Comparison of ENCODE assay signal across 7 mouse cellular contexts in genomic region chr19:29805917-29806785, GRCm38 (mm10). TPM values are rescaled to one million over a fixed set of nuclear protein-coding genes. Genes with fewer than 3 reads are reported as not detected.
DNase-seq lines count a peak whose midpoint lies in the region; ATAC-seq lines count a peak whose summit lies in the region.

TSS of gene 9930021J03Rik (minus strand) at chr19:29805989.

- under 1% methylated on average over 47 of the region's 95 CpGs for WGBS in intestine, embryonic 15.5 days
- under 1% methylated on average over 68 of the region's 95 CpGs for WGBS in midbrain, embryonic 10.5 days

- intact Hi-C loops in gastrocnemius, postnatal 36 days (cut with DNase I), result no loop called here
- intact Hi-C loops in left cerebral cortex, postnatal 25 days (cut with DNase I), result loop anchor here (2.0 kb wide), 1 partner anchor 225 kb away; the partner anchor contains the start of gene Uhrf2

- ATAC-seq in intestine, embryonic 15.5 days, result peak; percentile 93

- H3K4me1 ChIP-seq in intestine, embryonic 15.5 days (replicated peaks), result 0 out of 2 replicates have a peak, but pooled peaks cover 3% of the 10 kb centered on the region
- peaks cover 33% of the 10 kb centered on the region for H3K4me1 ChIP-seq in midbrain, embryonic 10.5 days

- peak; percentile 99 for DNase-seq in adrenal gland, adult 2 months
- peak; percentile 99 for DNase-seq in embryo, embryonic 11.5 days (ENCODE audit: low read depth, low spot score)
- peak; percentile 96 to 98 for DNase-seq in gastrocnemius, postnatal 36 days
- peak; percentile 95 to 99 for DNase-seq in left cerebral cortex, postnatal 25 days (ENCODE audit: low spot score in 2 of 2)
- DNase-seq in midbrain, embryonic 10.5 days (ENCODE audit: low spot score), result peak; percentile 100
- peak; percentile 99 for DNase-seq in right cerebral cortex, postnatal 4 days

- H3K27me3 ChIP-seq in intestine, embryonic 15.5 days (replicated peaks), result no peaks in the 10 kb centered on the region
- no peaks in the 10 kb centered on the region for H3K27me3 ChIP-seq in midbrain, embryonic 10.5 days (ENCODE audit: low read depth, poor library complexity, severe bottlenecking)

- H3K27ac ChIP-seq in intestine, embryonic 15.5 days, result peak within 1 kb of the TSS; percentile 91
- peak within 1 kb of the TSS; percentile 97 for H3K27ac ChIP-seq in midbrain, embryonic 10.5 days (replicated peaks)

- H3K9me3 ChIP-seq in intestine, embryonic 15.5 days, result no peaks in the 10 kb centered on the region
- no peaks in the 10 kb centered on the region for H3K9me3 ChIP-seq in midbrain, embryonic 10.5 days (replicated peaks)

- H3K4me2 ChIP-seq in intestine, embryonic 15.5 days (replicated peaks), result peak within 1 kb of the TSS; percentile 86

- H3K9ac ChIP-seq in intestine, embryonic 15.5 days, result peak within 1 kb of the TSS; percentile 85

- peak within 1 kb of the TSS; percentile 91 for H3K4me3 ChIP-seq in intestine, embryonic 15.5 days (replicated peaks)
- peak within 1 kb of the TSS; percentile 93 for H3K4me3 ChIP-seq in midbrain, embryonic 10.5 days

- H3K36me3 ChIP-seq in intestine, embryonic 15.5 days, result peaks cover 12% of the 10 kb centered on the region; the same call in 1 of the 2 replicates
- H3K36me3 ChIP-seq in midbrain, embryonic 10.5 days, result peaks cover 33% of the 10 kb centered on the region

RNA-seq across cellular contexts. Expression of gene 9930021J03Rik, which starts in this region (rescaled TPM):
- total RNA-seq in adrenal gland, adult 2 months (2021), result 10 to 100 TPM; 13.5 to 20.1 TPM
- 1.2 and 1.3 TPM in 2 replicates for polyA plus RNA-seq in adrenal gland, adult 2 months (2012; rRNA removed)
- 10 to 100 TPM in 1 of 2 experiments, 1 to 10 TPM in 1; 9.6 to 11.0 TPM for total RNA-seq in gastrocnemius, postnatal 36 days (2021)
- polyA plus RNA-seq in intestine, embryonic 15.5 days (2015; fragmentation: Nextera tagmentation; extraction: Ambion mirVana), result 4.0 and 4.3 TPM in 2 replicates
- total RNA-seq in left cerebral cortex, postnatal 25 days (2021), result 10 to 100 TPM; 34.0 to 35.0 TPM
- polyA plus RNA-seq in midbrain, embryonic 10.5 days (2016; fragmentation: Nextera tagmentation; extraction: Ambion mirVana), result 4.0 and 4.2 TPM in 2 replicates

Comparison
In these comparisons a context has a peak if more than half of its experiments do, and no peak if none do; other contexts are left out.
1. Peak in every context shown above with its lines: DNase-seq, ATAC-seq, H3K4me3 ChIP-seq and H3K27ac ChIP-seq.